Mouse (Mus musculus) cerebellum, adult 11 months (tissue): ENCODE results near the gene Olfr1272.
"Not testable (repeated sequence)": the region's sequence is repeated elsewhere in the genome, so short reads cannot be mapped to it uniquely, and the experiment has no call there.

Experiments
- DNase-seq: peaks from one replicate; pipeline ENCODE4 v3.0.0; 2022

Olfr1272 gene

DNA sequence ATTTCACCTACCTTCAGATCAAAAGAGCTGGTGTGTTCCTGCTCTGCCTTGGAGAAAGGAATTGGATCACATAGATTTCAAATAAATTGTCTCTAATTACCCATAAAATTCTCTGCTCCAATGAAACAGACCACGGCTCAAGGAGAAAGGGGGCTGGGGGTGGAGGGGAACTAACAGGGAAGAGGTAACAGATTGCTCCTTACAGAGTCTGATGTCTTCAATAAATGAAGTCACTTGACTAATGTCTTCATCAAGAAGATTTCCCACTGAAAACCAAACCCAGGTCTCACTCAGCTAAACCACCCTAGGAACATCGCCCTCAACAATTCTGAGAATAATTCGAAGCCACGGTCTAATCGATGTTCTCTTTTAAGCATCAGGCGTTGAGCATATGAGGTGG is at the start of gene Olfr1272:
Gene Olfr1272, minus strand, starts transcription at position 101 of the 400 bp plus-strand sequence.
- DNase-seq = no peak

DNA sequence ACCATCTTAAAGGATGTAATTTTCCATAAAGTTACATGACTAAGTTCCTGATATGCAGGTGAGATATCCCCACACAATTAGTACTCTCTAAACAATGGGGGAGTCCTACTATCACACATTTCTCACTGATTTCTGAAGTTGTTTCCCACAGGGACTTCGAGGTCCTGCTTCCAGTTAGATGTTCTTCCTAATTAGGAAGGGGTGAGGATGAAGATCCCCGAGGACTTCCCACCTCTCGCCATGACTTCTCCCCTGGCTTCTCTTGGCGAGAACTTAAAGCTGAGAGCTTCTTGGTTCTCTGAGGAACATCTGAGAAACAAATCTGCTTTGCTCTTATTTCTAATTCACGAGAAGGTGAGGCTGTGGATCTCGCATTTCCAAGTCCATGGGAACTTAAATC is 29.3 kb upstream of the Olfr1272 start, which contains the start of gene Gm13769:
Gene Gm13769, plus strand, starts transcription at position 301 of the 400 bp plus-strand sequence.
- not testable (repeated sequence) for DNase-seq

- no peak for DNase-seq
These were observed 21.7 kb downstream of the Olfr1272 start, which contains the start of gene Olfr1271 for GRCm38 (mm10) chr2:90270932-90271331. Gene Olfr1271 (minus strand): TSS chr2:90271032.

- DNase-seq = no peak
These were observed 35.1 kb downstream of the Olfr1272 start, which contains the start of gene Olfr142 for GRCm38 (mm10) chr2:90257492-90257891. Gene Olfr142 (minus strand): TSS chr2:90257592.
